ENCODE assay signal across 18 mouse cellular contexts in the genomic region with DNA sequence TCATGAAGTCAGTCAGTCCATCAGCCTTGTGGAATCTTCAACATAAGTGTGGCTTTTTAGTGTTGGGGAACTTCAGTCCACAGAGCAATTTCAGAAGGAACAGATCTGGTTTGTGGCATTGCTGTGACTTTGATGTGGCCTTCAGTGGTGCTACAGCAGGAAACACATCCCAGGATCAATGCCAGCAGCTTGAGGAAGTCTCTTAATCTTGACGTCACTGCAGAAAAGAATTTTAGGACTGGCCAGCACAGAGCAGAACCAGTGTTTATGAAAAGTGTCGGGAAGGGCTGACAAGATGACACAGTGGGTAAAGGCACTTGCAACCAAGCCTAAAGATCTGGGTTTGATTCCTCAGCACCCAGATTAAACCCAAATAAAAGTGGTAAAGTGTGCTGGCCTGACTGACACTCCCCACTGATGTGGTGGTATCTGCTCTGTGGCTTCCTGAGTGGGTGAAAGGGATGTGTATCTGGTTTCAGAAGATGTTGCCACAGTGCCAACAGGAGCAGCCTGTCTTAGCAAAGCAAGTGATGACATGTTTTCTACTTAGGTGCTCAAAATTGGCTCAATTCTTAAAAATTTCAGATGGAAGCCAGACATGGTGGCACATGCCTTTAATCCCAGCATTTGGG. TPM values are rescaled to one million over a fixed set of nuclear protein-coding genes. Genes with fewer than 3 reads are reported as not detected.
DNase-seq lines count a peak whose midpoint lies in the region; ATAC-seq lines count a peak whose summit lies in the region.
"Had no signal": no experiment of that assay in that cellular context is flagged by ENCODE, and none has a peak within 500 bp of the region (broad histone marks: within the 10 kb centered on the region; RNA-seq: fewer than 3 reads in every experiment).

No protein-coding gene starts in this region.

- H3K36me3 ChIP-seq in kidney, embryonic 15.5 days = no peaks in the 10 kb centered on the region
- H3K36me3 ChIP-seq: forebrain, embryonic 10.5 days; hindbrain, embryonic 12.5 days; liver, embryonic 15.5 days had no signal

- no peak for ATAC-seq in kidney, embryonic 15.5 days (replicated peaks; ENCODE audit: low FRiP score)

- H3K27ac ChIP-seq in kidney, embryonic 15.5 days = no peak overlapping the region
- H3K27ac ChIP-seq: forebrain, embryonic 10.5 days; hindbrain, embryonic 12.5 days; liver, embryonic 15.5 days had no signal

- H3K4me2 ChIP-seq in kidney, embryonic 15.5 days = no peak overlapping the region
- H3K4me2 ChIP-seq: hindbrain, embryonic 12.5 days; liver, embryonic 15.5 days had no signal

- no peak overlapping the region for H3K4me3 ChIP-seq in kidney, embryonic 15.5 days (replicated peaks)
- H3K4me3 ChIP-seq: forebrain, embryonic 10.5 days; hindbrain, embryonic 12.5 days; liver, embryonic 15.5 days had no signal

- peak; percentile 40 to 74 for DNase-seq in adrenal gland, adult (ENCODE audit: inconsistent age in 2 of 2, low spot score in 1 of 2)
- no peak for DNase-seq in adrenal gland, postnatal 25 days
- peak; percentile 60 for DNase-seq in kidney, adult 9 months
- peak; percentile 54 for DNase-seq in CD4-positive, CD25-positive, alpha-beta regulatory T cell, adult 2 months (ENCODE audit: low read depth, low spot score)
- peak; percentile 54 to 60 for DNase-seq in kidney, postnatal 25 days
- no peak for DNase-seq in neural tube, embryonic 10.5 days (ENCODE audit: extremely low spot score, low spot score)
- no peak for DNase-seq in cerebellum, adult 18-20 months
- DNase-seq: cerebellum, adult 2 months; gastrocnemius, postnatal 10 days; midbrain, embryonic 14.5 days; right cerebral cortex, adult 18-20 months had no signal

- peaks cover 11% of the 10 kb centered on the region for H3K27me3 ChIP-seq in kidney, embryonic 15.5 days
- H3K27me3 ChIP-seq: hindbrain, embryonic 12.5 days had no signal

- 64% methylated on average over 2 of the region's 2 CpGs for WGBS in kidney, embryonic 15.5 days

- no peak overlapping the region for H3K9ac ChIP-seq in kidney, embryonic 15.5 days
- H3K9ac ChIP-seq: hindbrain, embryonic 12.5 days; liver, embryonic 15.5 days had no signal

- H3K9me3 ChIP-seq in kidney, embryonic 15.5 days (replicated peaks) = no peaks in the 10 kb centered on the region
- H3K9me3 ChIP-seq: hindbrain, embryonic 12.5 days; liver, embryonic 15.5 days had no signal

- H3K4me1 ChIP-seq in kidney, embryonic 15.5 days = 0 out of 2 replicates have a peak, but pooled peaks cover under 1% of the 10 kb centered on the region

RNA-seq across cellular contexts. Expression of a gene that starts 6.0 kb away (rescaled TPM):
- total RNA-seq in adrenal gland, postnatal 25 days (2021) = 31.6 and 34.1 TPM in 2 replicates
- polyA plus RNA-seq in kidney, embryonic 15.5 days (2015; fragmentation: Nextera tagmentation; extraction: Ambion mirVana) = 13.7 and 13.9 TPM in 2 replicates

RNA-seq across cellular contexts. Expression of a gene that starts 23.6 kb away (rescaled TPM):
- total RNA-seq in adrenal gland, postnatal 25 days (2021) = not detected in 2 replicates
- 0.18 and 0.45 TPM in 2 replicates for polyA plus RNA-seq in kidney, embryonic 15.5 days (2015; fragmentation: Nextera tagmentation; extraction: Ambion mirVana)
- total RNA-seq: gastrocnemius, postnatal 10 days; left cerebral cortex, postnatal 36 days had no signal
- polyA plus RNA-seq: cerebellum, adult 2 months; embryonic facial prominence, embryonic 11.5 days; forebrain, embryonic 10.5 days; midbrain, embryonic 14.5 days; neural tube, embryonic 14.5 days had no signal

RNA-seq across cellular contexts. Expression of a gene that starts 38.2 kb away (rescaled TPM):
- total RNA-seq in adrenal gland, postnatal 25 days (2021) = not detected in 2 replicates
- polyA plus RNA-seq in kidney, embryonic 15.5 days (2015; fragmentation: Nextera tagmentation; extraction: Ambion mirVana) = not detected in 2 replicates
- total RNA-seq: gastrocnemius, postnatal 10 days; left cerebral cortex, postnatal 36 days had no signal
- polyA plus RNA-seq: cerebellum, adult 2 months; embryonic facial prominence, embryonic 11.5 days; forebrain, embryonic 10.5 days; hindbrain, embryonic 12.5 days; liver, embryonic 15.5 days; midbrain, embryonic 14.5 days; neural tube, embryonic 14.5 days had no signal

RNA-seq across cellular contexts. Expression of a gene that starts 39.2 kb away (rescaled TPM):
- not detected in 2 replicates for total RNA-seq in adrenal gland, postnatal 25 days (2021)
- polyA plus RNA-seq in kidney, embryonic 15.5 days (2015; fragmentation: Nextera tagmentation; extraction: Ambion mirVana) = 0.09 TPM in 1 of 2 replicates, not detected in the other
- total RNA-seq: gastrocnemius, postnatal 10 days; left cerebral cortex, postnatal 36 days had no signal
- polyA plus RNA-seq: cerebellum, adult 2 months; embryonic facial prominence, embryonic 11.5 days; forebrain, embryonic 10.5 days; hindbrain, embryonic 12.5 days; liver, embryonic 15.5 days; midbrain, embryonic 14.5 days; neural tube, embryonic 14.5 days had no signal

Comparison
In these comparisons a context has a peak if more than half of its experiments do, and no peak if none do; other contexts are left out.
1. DNase-seq: peak in adrenal gland, adult (2 of 2), kidney, adult 9 months (single experiment), CD4-positive, CD25-positive, alpha-beta regulatory T cell, adult 2 months (single experiment) and kidney, postnatal 25 days (2 of 2); none in adrenal gland, postnatal 25 days (single experiment), neural tube, embryonic 10.5 days (single experiment) and cerebellum, adult 18-20 months (0 of 2).